ENCODE assay signal across 25 mouse cellular contexts in the genomic region with DNA sequence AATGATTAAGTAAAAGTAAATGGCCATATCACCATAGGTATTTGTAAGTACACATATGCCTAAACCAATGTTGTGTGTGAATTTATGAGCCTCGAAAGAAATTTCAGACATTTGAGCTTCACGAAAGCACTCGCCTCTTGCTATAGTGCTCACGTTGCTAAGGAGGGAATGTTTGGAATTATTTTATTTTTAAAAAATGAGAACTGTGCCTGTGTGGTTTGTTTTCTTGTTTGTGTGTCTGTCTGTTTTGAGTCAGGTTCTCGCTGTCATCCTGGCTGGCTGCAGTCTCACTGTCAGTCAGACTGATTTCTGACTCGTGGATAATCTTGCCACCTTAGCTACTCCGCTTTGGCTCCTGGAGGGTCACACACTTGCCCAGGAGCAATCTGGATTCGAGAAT.
DNase-seq lines count a peak whose midpoint lies in the region; ATAC-seq lines count a peak whose summit lies in the region.
"Had no signal": no experiment of that assay in that cellular context is flagged by ENCODE, and none has a peak within 500 bp of the region (broad histone marks: within the 10 kb centered on the region; RNA-seq: fewer than 3 reads in every experiment).

No protein-coding gene starts in this region.

- intact Hi-C loops in heart, postnatal 36 days (cut with DNase I) = no loop called here

- peaks cover 22% of the 10 kb centered on the region; the same call in 1 of the 2 replicates for H3K27me3 ChIP-seq in hindbrain, embryonic 13.5 days
- no peaks in the 10 kb centered on the region for H3K27me3 ChIP-seq in hindbrain, embryonic 16.5 days (replicated peaks; ENCODE audit: control insufficient read depth, insufficient read depth, low read length)
- H3K27me3 ChIP-seq in neural tube, embryonic 11.5 days (ENCODE audit: control insufficient read depth, insufficient read depth, low read length) = no peaks in the 10 kb centered on the region
- H3K27me3 ChIP-seq in neural tube, embryonic 15.5 days (replicated peaks) = no peaks in the 10 kb centered on the region
- H3K27me3 ChIP-seq: CH12.LX; embryonic facial prominence, embryonic 12.5 days; embryonic facial prominence, embryonic 15.5 days; hindbrain, embryonic 15.5 days; Patski had no signal

- ATAC-seq in hindbrain, embryonic 13.5 days (ENCODE audit: low FRiP score) = 0 out of 2 replicates have a peak, but pooled peaks have one; percentile 2
- ATAC-seq in hindbrain, embryonic 16.5 days = no peak
- peak; percentile 29 for ATAC-seq in neural tube, embryonic 11.5 days (ENCODE audit: insufficient read depth, low FRiP score, low TSS enrichment)
- no peak for ATAC-seq in neural tube, embryonic 15.5 days (ENCODE audit: low FRiP score)
- ATAC-seq: inflammation-experienced regulatory T-cells, adult 6 months; intestine, embryonic 16.5 days; Patski had no signal

- H3K9me3 ChIP-seq in hindbrain, embryonic 13.5 days = no peaks in the 10 kb centered on the region
- H3K9me3 ChIP-seq in hindbrain, embryonic 16.5 days (ENCODE audit: control insufficient read depth, low read length) = no peaks in the 10 kb centered on the region; the same call in 1 of the 2 replicates
- no peaks in the 10 kb centered on the region for H3K9me3 ChIP-seq in neural tube, embryonic 11.5 days (ENCODE audit: control insufficient read depth, low read length)
- H3K9me3 ChIP-seq in neural tube, embryonic 15.5 days (replicated peaks) = no peaks in the 10 kb centered on the region
- H3K9me3 ChIP-seq: embryonic facial prominence, embryonic 12.5 days; embryonic facial prominence, embryonic 15.5 days; G1E; hindbrain, embryonic 15.5 days had no signal

- H3K36me3 ChIP-seq in hindbrain, embryonic 13.5 days = no peaks in the 10 kb centered on the region
- H3K36me3 ChIP-seq in hindbrain, embryonic 16.5 days (ENCODE audit: control insufficient read depth, insufficient read depth, low read length) = no peaks in the 10 kb centered on the region
- H3K36me3 ChIP-seq in neural tube, embryonic 11.5 days (ENCODE audit: control insufficient read depth, insufficient read depth, low read length) = no peaks in the 10 kb centered on the region
- no peaks in the 10 kb centered on the region for H3K36me3 ChIP-seq in neural tube, embryonic 15.5 days
- H3K36me3 ChIP-seq: embryonic facial prominence, embryonic 12.5 days; embryonic facial prominence, embryonic 15.5 days; G1E; hindbrain, embryonic 15.5 days had no signal

- WGBS in hindbrain, embryonic 13.5 days = 42% methylated on average over 8 of the region's 8 CpGs
- WGBS in hindbrain, embryonic 16.5 days = 46% methylated on average over 8 of the region's 8 CpGs
- WGBS in neural tube, embryonic 11.5 days = 40% methylated on average over 8 of the region's 8 CpGs
- WGBS in neural tube, embryonic 15.5 days = 27% methylated on average over 8 of the region's 8 CpGs

- H3K27ac ChIP-seq in hindbrain, embryonic 13.5 days = no peak overlapping the region
- no peak overlapping the region for H3K27ac ChIP-seq in hindbrain, embryonic 16.5 days (ENCODE audit: low read depth, low read length)
- peak overlapping the region; percentile 21; the same call in 1 of the 2 replicates for H3K27ac ChIP-seq in neural tube, embryonic 11.5 days (ENCODE audit: low read depth, low read length)
- H3K27ac ChIP-seq in neural tube, embryonic 15.5 days (replicated peaks) = no peak overlapping the region
- H3K27ac ChIP-seq: embryonic facial prominence, embryonic 12.5 days; embryonic facial prominence, embryonic 15.5 days; hindbrain, embryonic 15.5 days had no signal

- peaks cover 23% of the 10 kb centered on the region for H3K4me1 ChIP-seq in hindbrain, embryonic 13.5 days (replicated peaks)
- H3K4me1 ChIP-seq in hindbrain, embryonic 16.5 days (ENCODE audit: control insufficient read depth, insufficient read depth, low read depth, low read length) = peaks cover 7% of the 10 kb centered on the region; the same call in 1 of the 2 replicates
- peaks cover 7% of the 10 kb centered on the region for H3K4me1 ChIP-seq in neural tube, embryonic 11.5 days (ENCODE audit: control insufficient read depth, insufficient read depth, low read length)
- H3K4me1 ChIP-seq in neural tube, embryonic 15.5 days = peaks cover 16% of the 10 kb centered on the region
- H3K4me1 ChIP-seq: embryonic facial prominence, embryonic 15.5 days had no signal

- no peak overlapping the region for H3K9ac ChIP-seq in hindbrain, embryonic 13.5 days
- H3K9ac ChIP-seq in hindbrain, embryonic 16.5 days (ENCODE audit: low read depth, low read length) = no peak overlapping the region
- H3K9ac ChIP-seq in neural tube, embryonic 11.5 days (ENCODE audit: low read length) = no peak overlapping the region
- no peak overlapping the region for H3K9ac ChIP-seq in neural tube, embryonic 15.5 days (replicated peaks)
- H3K9ac ChIP-seq: embryonic facial prominence, embryonic 12.5 days; embryonic facial prominence, embryonic 15.5 days; hindbrain, embryonic 15.5 days had no signal

- no peak overlapping the region for H3K4me2 ChIP-seq in hindbrain, embryonic 13.5 days
- H3K4me2 ChIP-seq in hindbrain, embryonic 16.5 days (ENCODE audit: low read length) = no peak overlapping the region
- H3K4me2 ChIP-seq in neural tube, embryonic 11.5 days (ENCODE audit: low read depth) = no peak overlapping the region
- H3K4me2 ChIP-seq in neural tube, embryonic 15.5 days = no peak overlapping the region
- H3K4me2 ChIP-seq: embryonic facial prominence, embryonic 12.5 days; embryonic facial prominence, embryonic 15.5 days; heart, embryonic 11.5 days; hindbrain, embryonic 15.5 days had no signal

- peak; percentile 30 for DNase-seq in heart, adult 11 months
- DNase-seq in heart, postnatal 36 days = no peak
- DNase-seq in neural tube, embryonic 11.5 days (ENCODE audit: low spot score) = no peak
- no peak for DNase-seq in T-cell, adult 2 months (ENCODE audit: low spot score)
- DNase-seq: adrenal gland, adult 2 months; adrenal gland, postnatal 14 days; B cell, adult 2 months; cerebellum, adult 11 months; cerebellum, adult 2 months; cerebellum, adult 9-11 months; cerebellum, postnatal 25 days; gastrocnemius, postnatal 10 days; gastrocnemius, postnatal 36 days had no signal

- no peak overlapping the region for H3K4me3 ChIP-seq in hindbrain, embryonic 13.5 days
- H3K4me3 ChIP-seq in hindbrain, embryonic 16.5 days (ENCODE audit: low read length) = no peak overlapping the region
- no peak overlapping the region for H3K4me3 ChIP-seq in neural tube, embryonic 11.5 days (ENCODE audit: low read depth, low read length)
- H3K4me3 ChIP-seq in neural tube, embryonic 15.5 days (replicated peaks) = no peak overlapping the region
- H3K4me3 ChIP-seq: embryonic facial prominence, embryonic 12.5 days; embryonic facial prominence, embryonic 15.5 days; hindbrain, embryonic 15.5 days had no signal

Comparison
In these comparisons a context has a peak if more than half of its experiments do, and no peak if none do; other contexts are left out.
1. ATAC-seq: peak in hindbrain, embryonic 13.5 days (single experiment) and neural tube, embryonic 11.5 days (single experiment); none in hindbrain, embryonic 16.5 days (single experiment) and neural tube, embryonic 15.5 days (single experiment).